Mouse (Mus musculus): ENCODE data around the gene Has3. TPM values are rescaled to one million over a fixed set of nuclear protein-coding genes. Genes with fewer than 3 reads are reported as not detected.
"Not testable (repeated sequence)": the region's sequence is repeated elsewhere in the genome, so short reads cannot be mapped to it uniquely, and the experiment has no call there.

Gene Has3
- total RNA-seq, 2 experiments from 2014 or later: 0.59 to 0.69 TPM

GRCm38 (mm10) chr8:106884094-106884493 lies 14.1 kb downstream of the Has3 start:
- DNase-seq; intact Hi-C loops (cut with DNase I): not testable (repeated sequence)

DNA sequence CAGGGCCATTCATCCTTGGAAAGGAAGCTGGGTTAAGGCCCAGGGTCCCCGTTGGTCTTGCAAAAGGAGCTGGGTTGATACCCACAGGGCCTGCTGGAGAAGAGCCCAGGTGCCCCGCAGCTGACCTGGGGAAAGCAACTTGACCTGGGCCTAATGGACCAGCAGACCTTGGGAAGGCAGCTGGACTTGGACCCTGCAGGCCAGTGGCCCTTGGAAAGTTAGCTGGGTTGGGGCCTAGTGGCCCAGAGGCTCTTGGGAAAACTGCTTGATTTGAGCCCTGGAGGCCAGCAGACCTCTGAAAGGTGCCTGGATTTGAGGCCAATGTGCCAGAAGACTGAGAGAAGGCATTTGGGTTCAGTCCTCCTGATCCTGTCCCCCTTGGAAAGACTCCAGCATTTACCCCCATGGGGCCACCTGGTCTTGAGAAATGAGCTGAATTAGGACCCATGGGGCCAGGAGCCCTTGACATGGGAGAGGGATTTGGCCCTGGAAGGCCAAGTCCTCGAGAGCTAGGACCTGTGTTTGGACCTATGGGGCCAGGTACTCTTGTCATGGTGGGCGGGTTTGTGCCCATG lies 14.9 kb downstream of the Has3 start:
- DNase-seq; intact Hi-C loops (cut with DNase I): not testable (repeated sequence)

- intact Hi-C loops (cut with DNase I): loop anchor here (1.0 to 2.0 kb wide), 3 partner anchors 171 to 199 kb away; no protein-coding TSS in a partner anchor
- DNase-seq: peak in 1 of 2 experiments; percentile 74
Measured at GRCm38 (mm10) chr8:106887336-106888189, 17.5 kb downstream of the Has3 start.

GRCm38 (mm10) chr8:106888803-106889202 lies 18.8 kb downstream of the Has3 start:
- DNase-seq: no peak

DNA sequence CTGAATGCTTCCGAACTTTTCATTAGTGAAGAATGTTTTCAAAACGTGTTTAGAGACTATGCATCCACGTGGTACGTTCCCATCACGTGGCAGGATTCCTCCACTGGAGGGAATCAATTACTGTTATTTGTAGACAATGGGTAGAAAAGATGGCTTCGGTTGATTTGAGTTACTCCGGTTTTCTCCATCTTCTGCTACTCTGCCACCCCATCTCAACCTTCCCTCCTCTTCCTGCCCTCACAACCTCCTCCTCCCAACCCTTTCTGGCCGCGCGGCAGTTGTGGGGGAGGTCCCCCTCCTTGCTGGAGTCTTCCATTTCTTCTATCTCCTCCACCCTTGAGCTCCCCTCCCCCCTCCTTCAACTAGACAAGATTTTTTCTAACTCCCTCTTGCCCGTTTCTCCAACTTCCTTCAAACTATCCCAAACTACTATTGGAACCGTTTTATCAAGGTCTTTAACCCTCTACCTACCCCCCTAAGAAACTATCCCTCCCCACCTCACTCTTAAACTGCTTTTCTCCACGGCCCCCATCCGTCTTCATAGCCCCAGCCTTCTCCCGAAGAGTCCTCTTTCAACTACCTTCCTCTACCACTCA lies 22.3 kb downstream of the Has3 start:
- no peak for DNase-seq
- intact Hi-C loops (cut with DNase I): no loop called here

More at GRCm38 (mm10) chr8:106888803-106889202, 18.8 kb downstream of the Has3 start:
- intact Hi-C loops (cut with DNase I): loop anchor here (1.0 kb wide), 1 partner anchor 190 kb away; no protein-coding TSS in a partner anchor

DNA sequence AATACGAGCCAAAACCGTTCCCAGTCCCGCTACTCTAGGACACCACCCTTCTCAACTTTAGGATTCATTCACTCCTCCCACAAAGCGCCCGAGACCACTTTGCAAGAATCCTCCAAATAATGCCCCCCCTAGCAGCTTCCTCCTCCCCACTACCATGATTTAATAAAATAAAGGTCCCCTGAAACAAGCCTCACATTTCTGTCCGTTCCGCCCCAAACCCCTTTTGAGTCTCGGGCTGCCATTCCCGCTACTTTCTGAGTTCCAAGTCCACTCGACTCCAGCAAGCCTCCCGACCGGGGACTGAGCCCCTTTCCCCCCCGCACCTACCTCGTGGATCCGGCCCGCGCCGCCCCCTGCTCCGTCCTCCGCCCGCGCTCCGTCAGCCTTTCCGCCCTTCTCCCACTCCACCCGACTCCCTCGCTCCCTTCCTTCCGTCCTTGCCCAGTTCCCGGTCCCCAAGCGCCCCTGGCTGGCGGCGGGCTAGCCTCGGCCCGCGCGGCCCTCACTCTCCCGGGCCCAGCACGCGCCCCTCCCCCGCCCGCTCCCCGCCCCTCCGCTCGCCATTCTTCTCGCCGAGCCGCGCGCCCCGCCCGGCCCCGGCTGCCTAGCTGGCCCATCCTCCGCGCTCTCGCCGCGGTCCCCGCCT lies 22.9 kb downstream of the Has3 start:
- intact Hi-C loops (cut with DNase I): no loop called here
- DNase-seq: no peak

- DNase-seq: peak; percentile 78 to 79
- intact Hi-C loops (cut with DNase I): no loop called here
Measured at GRCm38 (mm10) chr8:106893481-106894156, 23.6 kb downstream of the Has3 start, which contains the start of gene Utp4. Utp4 (plus strand) TSS chr8:106893636.

GRCm38 (mm10) chr8:106899473-106899872 lies 29.4 kb downstream of the Has3 start:
- no peak for DNase-seq
- intact Hi-C loops (cut with DNase I): no loop called here

GRCm38 (mm10) chr8:106905727-106906480 lies 35.9 kb downstream of the Has3 start:
- peak; percentile 56 to 57 for DNase-seq
- intact Hi-C loops (cut with DNase I): loop anchor here (2.0 kb wide), 1 partner anchor 99 kb away; no protein-coding TSS in a partner anchor

- intact Hi-C loops (cut with DNase I): loop anchor here (2.0 kb wide), 1 partner anchor 98 kb away; no protein-coding TSS in a partner anchor
Measured at GRCm38 (mm10) chr8:106906635-106907034, 36.6 kb downstream of the Has3 start.

DNA sequence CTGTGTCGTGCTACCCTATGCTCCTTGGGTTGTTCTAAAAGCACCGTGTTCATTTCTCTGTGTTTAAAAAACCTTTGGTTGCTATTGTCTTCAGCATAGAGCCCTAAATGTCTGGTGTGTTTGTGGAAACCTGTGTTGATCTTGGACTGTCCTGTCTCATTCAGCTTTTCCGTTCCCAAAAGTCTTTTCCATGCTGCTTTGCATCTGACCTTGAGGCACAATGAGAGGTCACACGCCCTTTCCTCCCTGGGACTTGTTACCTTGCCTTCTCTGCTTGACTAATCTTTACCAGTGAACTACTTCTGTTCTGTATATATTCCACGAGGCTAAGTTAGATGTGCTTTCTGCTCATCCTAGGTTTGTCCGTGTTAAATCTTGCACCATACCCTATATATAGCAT lies 37.4 kb downstream of the Has3 start:
- intact Hi-C loops (cut with DNase I): loop anchor here (2.0 kb wide), 1 partner anchor 97 kb away; no protein-coding TSS in a partner anchor
- DNase-seq: no peak

More at GRCm38 (mm10) chr8:106906635-106907034, 36.6 kb downstream of the Has3 start:
- no peak for DNase-seq

GRCm38 (mm10) chr8:106908291-106908690 lies 38.2 kb downstream of the Has3 start:
- DNase-seq: no peak
- intact Hi-C loops (cut with DNase I): no loop called here

- DNase-seq: no peak
- intact Hi-C loops (cut with DNase I): no loop called here
Measured at GRCm38 (mm10) chr8:106913631-106914030, 43.6 kb downstream of the Has3 start.

GRCm38 (mm10) chr8:106919721-106920394 lies 49.8 kb downstream of the Has3 start:
- intact Hi-C loops (cut with DNase I): no loop called here
- DNase-seq: no peak

DNA sequence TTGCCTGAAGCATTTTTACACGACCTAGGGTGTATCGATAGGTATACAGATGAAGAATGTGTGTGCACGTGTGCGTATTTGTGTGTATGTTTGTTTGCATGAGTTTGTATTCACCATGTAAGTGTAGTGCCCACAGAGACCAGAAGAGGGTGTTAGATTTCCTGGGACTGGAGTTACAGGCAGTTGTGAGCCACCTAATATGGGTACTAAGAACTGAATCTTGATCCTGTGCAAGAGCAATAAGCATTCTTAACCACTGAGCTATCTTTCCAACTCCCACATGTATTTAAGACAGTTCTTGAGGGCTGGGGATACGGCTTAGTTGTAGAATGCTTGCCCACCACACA lies 50.3 kb downstream of the Has3 start:
- DNase-seq: no peak
- intact Hi-C loops (cut with DNase I): no loop called here

DNA sequence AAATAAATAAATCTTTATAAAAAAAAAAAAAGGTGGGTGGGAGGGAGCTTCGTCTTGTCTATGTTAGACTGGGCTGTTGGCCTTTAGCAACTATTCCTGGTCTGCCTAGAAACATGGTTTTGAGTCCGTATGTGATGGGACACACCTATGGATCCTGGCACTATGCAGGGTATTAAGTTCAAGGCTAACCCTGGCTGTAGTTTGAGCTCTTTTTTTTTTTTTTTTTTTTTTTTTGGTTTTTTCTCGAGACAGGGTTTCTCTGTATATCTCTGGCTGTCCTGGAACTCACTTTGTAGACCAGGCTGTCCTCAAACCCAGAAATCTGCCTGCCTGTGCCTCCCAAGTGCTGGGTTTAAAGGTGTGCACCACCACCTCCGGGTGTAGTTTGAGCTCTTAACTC lies 54.0 kb downstream of the Has3 start:
- intact Hi-C loops (cut with DNase I): no loop called here
- no peak for DNase-seq

- DNase-seq: no peak
- intact Hi-C loops (cut with DNase I): loop anchor here (5.0 kb wide), 1 partner anchor 77 kb away; no protein-coding TSS in a partner anchor
Measured at GRCm38 (mm10) chr8:106924904-106925349, 54.9 kb downstream of the Has3 start.

DNA sequence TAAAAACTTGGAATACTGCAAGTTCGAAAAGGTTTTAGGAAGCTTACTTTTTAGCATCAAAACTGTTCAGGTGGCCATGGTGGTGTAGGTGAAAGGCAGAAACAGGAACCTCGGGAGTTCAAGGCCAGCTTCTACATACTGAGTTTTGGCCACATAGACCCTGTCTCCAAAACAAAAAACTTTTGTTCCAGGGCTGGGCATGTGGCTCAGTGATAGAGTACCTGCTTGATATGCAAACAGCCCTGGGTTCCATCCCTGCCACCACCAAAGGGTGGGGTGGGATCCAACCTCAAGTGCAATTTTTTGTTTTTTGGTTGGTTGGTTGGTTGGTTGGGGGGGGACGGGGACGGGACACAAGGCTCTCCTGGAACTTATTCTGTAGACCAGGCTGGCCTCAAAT lies 55.4 kb downstream of the Has3 start:
- no peak for DNase-seq
- intact Hi-C loops (cut with DNase I): loop anchor here (5.0 kb wide), 1 partner anchor 77 kb away; no protein-coding TSS in a partner anchor

Data from gastrocnemius, postnatal 36 days (tissue).